Mouse (Mus musculus) forebrain, embryonic 12.5 days (tissue): Measurements from ENCODE around the gene Mrc2. TPM values are rescaled to one million over a fixed set of nuclear protein-coding genes. Genes with fewer than 3 reads are reported as not detected.
A peak's percentile ranks its signal among the peaks of the same experiment; 100 is the strongest.

ENCODE experiments used
- ATAC-seq: fragments of 200-750 bp; cut with Nextera tagmentation; 2 replicates; pipeline ENCODE4 v1.8.0; 2017; ENCODE audit warnings: moderate TSS enrichment; ENCODE audit not compliant: low FRiP score
- H3K27ac ChIP-seq: fragments of 300-500 bp; sonication (generic); 2 replicates; pipeline ENCODE4 v1.5.1; 2016; ENCODE audit warnings: mild to moderate bottlenecking
- H3K27me3 ChIP-seq: fragments of 300-500 bp; sonication (generic); 2 replicates; pipeline ENCODE4 v1.6.1; 2016; ENCODE audit warnings: mild to moderate bottlenecking
- H3K36me3 ChIP-seq: fragments of 300-500 bp; sonication (generic); replicated peaks from 2 replicates; pipeline ENCODE4 v1.6.1; 2016; ENCODE audit warnings: mild to moderate bottlenecking
- H3K4me1 ChIP-seq: fragments of 300-500 bp; sonication (generic); 2 replicates; pipeline ENCODE4 v1.6.1; 2016
- H3K4me2 ChIP-seq: fragments of 300-500 bp; sonication (generic); 2 replicates; pipeline ENCODE4 v1.6.1; 2016; ENCODE audit warnings: mild to moderate bottlenecking, moderate library complexity
- H3K4me3 ChIP-seq: fragments of 300-500 bp; sonication (generic); replicated peaks from 2 replicates; pipeline ENCODE4 v1.5.1; 2016; ENCODE audit warnings: mild to moderate bottlenecking
- H3K9ac ChIP-seq: fragments of 300-500 bp; sonication (generic); 2 replicates; pipeline ENCODE4 v1.6.1; 2016; ENCODE audit warnings: mild to moderate bottlenecking
- H3K9me3 ChIP-seq: fragments of 300-500 bp; sonication (generic); 2 replicates; pipeline ENCODE4 v1.6.1; 2016
- WGBS: fragments of 180-500 bp; shearing (Covaris S2); methylation state at CpG from one replicate; pipeline ENCODE4 v1.1.7; 2016; 5-methylcytosine and 5-hydroxymethylcytosine counted together
- polyA plus RNA-seq: library from polyadenylated mRNA; unstranded; fragments of >200 nt; fragmentation: Nextera tagmentation; extraction: Ambion mirVana; gene quantifications from 2 replicates; pipeline ENCODE4 v1.2.1, GENCODE M21; 2016

Gene Mrc2
- 14.9 and 15.1 TPM in 2 replicates for polyA plus RNA-seq

DNA sequence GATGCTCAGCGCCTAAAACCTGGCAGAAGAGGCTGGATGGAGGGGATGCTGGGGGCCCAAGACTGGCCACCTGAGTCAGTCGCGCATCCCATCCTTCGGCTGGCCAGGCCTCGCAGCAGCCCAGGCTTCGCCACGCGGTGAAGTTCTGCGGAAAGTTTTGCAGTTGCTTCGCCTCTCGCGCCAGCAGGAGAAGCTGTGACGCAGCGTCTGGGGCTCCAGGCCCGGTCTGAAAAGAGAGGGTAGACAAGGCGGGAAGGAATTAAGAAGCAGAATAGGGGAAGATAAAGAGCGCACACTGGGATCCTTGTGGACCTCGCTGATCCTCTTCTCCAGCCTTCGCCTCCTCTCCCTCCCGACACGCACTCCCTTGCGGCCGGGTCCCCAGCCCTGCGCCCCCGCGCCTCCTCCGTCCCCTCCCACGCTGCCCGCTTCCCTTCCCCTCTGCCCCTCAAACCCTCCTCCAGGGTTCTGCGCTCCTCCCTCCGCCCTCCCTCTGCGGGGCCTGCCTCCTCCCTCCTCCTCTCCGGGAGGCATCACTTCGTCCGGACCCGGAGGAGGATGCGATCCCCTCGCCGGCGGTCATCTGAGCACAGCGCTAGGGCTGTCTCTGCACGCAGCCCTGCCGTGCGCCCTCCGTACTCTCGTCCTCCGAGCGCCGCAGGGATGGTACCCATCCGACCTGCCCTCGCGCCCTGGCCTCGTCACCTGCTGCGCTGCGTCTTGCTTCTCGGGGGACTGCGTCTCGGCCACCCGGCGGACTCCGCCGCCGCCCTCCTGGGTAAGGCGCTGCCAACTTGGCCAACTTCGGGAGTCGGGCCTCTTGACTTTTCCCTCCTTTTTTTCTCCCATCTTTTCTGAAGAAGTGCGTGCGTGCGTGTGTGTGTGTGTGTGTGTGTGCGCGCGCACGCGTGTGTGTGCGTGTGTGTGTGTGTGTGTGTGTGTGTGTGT is at the start of gene Mrc2:
Gene Mrc2, plus strand, starts transcription at position 520 of the 948 bp plus-strand sequence.
- no peaks in the 10 kb centered on the region for H3K9me3 ChIP-seq
- H3K4me2 ChIP-seq: peak within 1 kb of the TSS; percentile 95
- peaks cover 34% of the 10 kb centered on the region for H3K4me1 ChIP-seq
- H3K27me3 ChIP-seq: no peaks in the 10 kb centered on the region
- H3K36me3 ChIP-seq: peaks cover 9% of the 10 kb centered on the region
- H3K9ac ChIP-seq: peak within 1 kb of the TSS; percentile 77
- peak within 1 kb of the TSS; percentile 70 for H3K4me3 ChIP-seq
- under 1% methylated on average over 55 of the region's 75 CpGs for WGBS
- peak within 1 kb of the TSS; percentile 89 for H3K27ac ChIP-seq
- peak; percentile 72 for ATAC-seq

- Histone ChIP-seq H3K4me3 (no peak overlapping the region), H3K9me3 (no peaks in the 10 kb centered on the region), H3K4me2 (no peak overlapping the region), H3K4me1 (no peaks in the 10 kb centered on the region), H3K27me3 (no peaks in the 10 kb centered on the region), H3K27ac (no peak overlapping the region), H3K9ac (no peak overlapping the region), H3K36me3 (peaks cover 63% of the 10 kb centered on the region)
- 100% methylated on average over 1 of the region's 1 CpGs for WGBS
- no peak for ATAC-seq
Observed at GRCm38 (mm10) chr11:105246369-105246768, 46.1 kb upstream of the Mrc2 start.

DNA sequence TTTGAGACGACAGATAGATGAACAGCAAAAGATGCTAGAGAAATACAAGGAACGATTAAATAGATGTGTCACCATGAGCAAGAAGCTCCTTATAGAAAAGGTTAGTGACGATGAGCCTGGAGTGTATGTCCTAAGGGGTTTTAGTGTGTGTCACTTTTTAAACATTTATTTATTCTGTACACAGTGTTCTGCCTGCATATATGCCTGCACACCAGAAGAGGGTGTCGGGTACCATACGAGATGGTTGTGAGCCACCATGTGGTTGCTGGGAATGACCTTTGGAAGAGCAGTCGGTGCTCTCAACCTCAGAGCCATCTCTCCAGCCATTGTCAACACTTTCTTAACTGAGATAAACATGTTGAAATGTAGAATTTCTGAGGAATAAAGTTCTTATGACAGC is 45.7 kb upstream of the Mrc2 start:
- Histone ChIP-seq H3K4me1 (no peaks in the 10 kb centered on the region), H3K9ac (no peak overlapping the region), H3K9me3 (no peaks in the 10 kb centered on the region), H3K27ac (no peak overlapping the region), H3K27me3 (no peaks in the 10 kb centered on the region), H3K4me2 (no peak overlapping the region), H3K4me3 (no peak overlapping the region), H3K36me3 (peaks cover 62% of the 10 kb centered on the region)
- no peak for ATAC-seq
- 92% methylated on average over 6 of the region's 6 CpGs for WGBS

DNA sequence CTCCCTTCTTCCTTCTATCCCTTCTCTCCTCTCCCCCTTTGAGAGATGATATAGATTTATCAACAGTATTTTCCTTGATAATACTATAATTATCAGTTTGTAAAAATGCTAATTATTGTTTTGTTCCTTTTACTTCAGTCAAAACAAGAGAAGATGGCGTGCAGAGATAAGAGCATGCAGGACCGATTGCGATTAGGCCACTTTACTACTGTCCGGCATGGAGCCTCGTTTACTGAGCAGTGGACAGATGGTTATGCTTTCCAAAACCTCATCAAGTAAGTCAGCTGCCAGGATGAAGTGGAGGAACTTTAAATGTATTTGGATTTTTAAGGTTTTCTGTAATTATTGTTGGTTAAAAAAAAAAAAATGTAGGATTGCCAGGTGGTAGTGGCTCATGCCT is 45.1 kb upstream of the Mrc2 start:
- Histone ChIP-seq H3K27ac (no peak overlapping the region), H3K4me3 (no peak overlapping the region), H3K4me2 (no peak overlapping the region), H3K36me3 (peaks cover 58% of the 10 kb centered on the region), H3K9me3 (no peaks in the 10 kb centered on the region), H3K4me1 (no peaks in the 10 kb centered on the region), H3K27me3 (no peaks in the 10 kb centered on the region), H3K9ac (no peak overlapping the region)
- no peak for ATAC-seq
- 94% methylated on average over 5 of the region's 5 CpGs for WGBS

GRCm38 (mm10) chr11:105259733-105260132 is 32.7 kb upstream of the Mrc2 start:
- no peaks in the 10 kb centered on the region for H3K27me3 ChIP-seq
- no peaks in the 10 kb centered on the region for H3K4me1 ChIP-seq
- ATAC-seq: no peak
- peaks cover 52% of the 10 kb centered on the region for H3K36me3 ChIP-seq
- H3K4me2 ChIP-seq: no peak overlapping the region
- H3K4me3 ChIP-seq: no peak overlapping the region
- no peak overlapping the region for H3K27ac ChIP-seq
- no peaks in the 10 kb centered on the region for H3K9me3 ChIP-seq
- 92% methylated on average over 3 of the region's 3 CpGs for WGBS
- no peak overlapping the region for H3K9ac ChIP-seq

DNA sequence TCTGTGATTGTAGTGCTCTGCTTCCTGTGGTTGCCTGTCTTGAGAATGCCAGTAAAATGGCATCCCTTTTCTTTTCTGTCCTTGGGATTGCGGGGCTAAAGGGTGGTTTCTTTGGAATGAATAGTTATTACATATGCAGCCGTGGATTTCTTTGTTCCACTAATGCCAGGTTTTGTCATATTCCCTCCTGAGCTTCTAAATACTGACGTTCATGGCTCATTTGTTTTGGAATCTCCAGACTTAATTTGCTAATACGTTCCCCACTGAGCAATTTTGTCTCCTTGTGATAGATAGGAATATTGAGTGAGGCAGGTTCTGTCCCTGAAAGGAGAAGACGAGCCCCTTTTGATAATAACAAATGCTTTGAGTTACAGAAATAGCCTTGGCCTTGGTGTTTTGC is 31.3 kb upstream of the Mrc2 start:
- H3K4me1 ChIP-seq: no peaks in the 10 kb centered on the region
- peaks cover 40% of the 10 kb centered on the region for H3K36me3 ChIP-seq
- H3K9me3 ChIP-seq: no peaks in the 10 kb centered on the region
- no peak for ATAC-seq
- no peak overlapping the region for H3K4me2 ChIP-seq
- no peak overlapping the region for H3K27ac ChIP-seq
- H3K27me3 ChIP-seq: no peaks in the 10 kb centered on the region
- 39% methylated on average over 5 of the region's 5 CpGs for WGBS
- H3K9ac ChIP-seq: no peak overlapping the region
- H3K4me3 ChIP-seq: no peak overlapping the region

DNA sequence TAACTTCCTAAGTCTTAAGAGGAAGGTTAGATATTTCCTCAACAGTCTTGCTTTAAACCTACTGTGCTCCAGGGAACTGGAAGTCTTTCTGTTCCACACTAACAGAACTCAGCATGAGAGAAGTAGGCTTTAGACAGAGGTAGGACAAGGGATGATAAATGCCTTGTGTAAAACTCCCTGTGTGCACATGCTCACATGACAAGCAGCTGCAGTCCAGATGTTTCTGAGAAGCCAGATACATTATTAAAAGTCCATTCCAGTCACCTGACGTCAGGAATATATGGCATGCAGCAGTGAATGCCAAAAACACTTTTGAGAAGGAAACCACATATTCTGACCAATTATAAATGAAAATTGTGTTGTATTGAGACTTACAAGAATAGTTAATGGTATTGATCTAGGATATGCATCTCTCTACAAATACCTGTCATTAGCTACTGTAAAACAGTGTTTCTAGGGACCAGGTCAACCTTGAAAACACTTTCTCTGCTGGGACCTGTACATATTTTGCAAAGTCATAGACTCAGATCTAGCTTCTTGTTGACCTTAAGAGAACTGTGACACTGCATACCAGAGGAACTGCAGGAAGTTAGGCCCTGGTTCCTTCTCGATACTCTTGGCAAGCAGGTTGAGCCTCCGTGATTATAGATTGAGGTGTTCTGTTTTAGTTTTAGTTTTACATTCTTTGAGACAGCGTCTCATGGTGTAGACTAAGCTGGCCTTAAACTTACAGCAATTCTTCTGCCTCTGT is 30.7 kb upstream of the Mrc2 start:
- Histone ChIP-seq H3K4me1 (no peaks in the 10 kb centered on the region), H3K27me3 (no peaks in the 10 kb centered on the region), H3K9me3 (no peaks in the 10 kb centered on the region), H3K4me2 (no peak overlapping the region), H3K36me3 (peaks cover 43% of the 10 kb centered on the region), H3K27ac (no peak overlapping the region), H3K4me3 (no peak overlapping the region), H3K9ac (no peak overlapping the region)
- WGBS: 89% methylated on average over 4 of the region's 4 CpGs
- ATAC-seq: no peak

DNA sequence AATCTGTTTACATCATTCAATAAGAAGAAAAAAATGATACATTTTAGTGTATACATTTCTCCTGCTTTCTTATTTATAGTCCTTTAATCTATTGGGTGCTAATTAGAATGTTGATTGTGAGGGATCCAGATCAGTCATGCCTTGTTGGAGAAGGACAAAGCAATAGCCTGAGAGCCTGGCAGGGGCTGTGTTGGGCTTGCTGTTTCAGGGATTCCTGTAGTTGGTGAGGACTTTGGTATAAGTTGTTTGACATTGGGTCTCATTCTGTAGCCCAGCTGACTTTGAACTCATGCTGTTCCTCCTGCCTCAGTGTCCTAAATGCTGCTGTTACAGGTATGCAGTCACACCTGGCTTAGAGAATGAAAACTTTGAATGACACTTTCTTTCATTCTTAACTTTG is 27.9 kb upstream of the Mrc2 start:
- H3K36me3 ChIP-seq: peaks cover 45% of the 10 kb centered on the region
- ATAC-seq: no peak

DNA sequence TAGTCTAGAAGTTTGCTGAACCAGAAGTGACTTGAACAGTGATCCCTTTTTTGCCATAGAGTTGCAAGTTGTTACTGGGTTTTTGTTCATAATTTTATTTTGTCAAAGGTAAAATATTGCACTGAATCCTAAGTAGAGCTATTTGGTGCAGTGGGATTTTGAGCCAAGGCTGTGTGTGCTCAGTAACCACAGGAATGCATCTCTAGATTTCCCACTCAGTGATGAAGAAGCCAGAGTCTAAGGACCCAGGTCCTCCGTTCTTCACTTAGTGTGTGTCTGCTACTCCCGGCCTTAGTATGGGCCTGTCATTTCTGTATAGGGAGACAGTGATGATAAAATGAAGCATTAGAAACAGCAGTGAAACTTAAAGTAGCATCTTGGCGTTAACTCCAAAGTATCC is 27.5 kb upstream of the Mrc2 start:
- Histone ChIP-seq H3K4me1 (no peaks in the 10 kb centered on the region), H3K4me3 (no peak overlapping the region), H3K36me3 (peaks cover 45% of the 10 kb centered on the region), H3K9ac (no peak overlapping the region), H3K27ac (no peak overlapping the region), H3K27me3 (no peaks in the 10 kb centered on the region), H3K4me2 (no peak overlapping the region), H3K9me3 (no peaks in the 10 kb centered on the region)
- ATAC-seq: no peak
- 90% methylated on average over 3 of the region's 3 CpGs for WGBS

More for the DNA sequence above, 27.9 kb upstream of the Mrc2 start:
- H3K27ac ChIP-seq: no peak overlapping the region
- H3K9me3 ChIP-seq: no peaks in the 10 kb centered on the region
- no peaks in the 10 kb centered on the region for H3K4me1 ChIP-seq
- H3K4me3 ChIP-seq: no peak overlapping the region
- no peak overlapping the region for H3K4me2 ChIP-seq
- no peaks in the 10 kb centered on the region for H3K27me3 ChIP-seq
- H3K9ac ChIP-seq: no peak overlapping the region

GRCm38 (mm10) chr11:105270155-105270554 is 22.3 kb upstream of the Mrc2 start:
- Histone ChIP-seq H3K9ac (no peak overlapping the region), H3K4me1 (no peaks in the 10 kb centered on the region), H3K9me3 (no peaks in the 10 kb centered on the region), H3K4me2 (no peak overlapping the region), H3K27ac (no peak overlapping the region), H3K27me3 (no peaks in the 10 kb centered on the region), H3K36me3 (peaks cover 33% of the 10 kb centered on the region), H3K4me3 (no peak overlapping the region)
- 17% methylated on average over 2 of the region's 2 CpGs for WGBS
- ATAC-seq: no peak

- Histone ChIP-seq H3K9me3 (no peaks in the 10 kb centered on the region), H3K27me3 (no peaks in the 10 kb centered on the region), H3K4me3 (no peak overlapping the region), H3K27ac (no peak overlapping the region), H3K9ac (no peak overlapping the region), H3K36me3 (peaks cover 73% of the 10 kb centered on the region), H3K4me2 (no peak overlapping the region), H3K4me1 (no peaks in the 10 kb centered on the region)
- WGBS: 87% methylated on average over 6 of the region's 6 CpGs
- no peak for ATAC-seq
Observed at GRCm38 (mm10) chr11:105280456-105280855, 12.0 kb upstream of the Mrc2 start.

GRCm38 (mm10) chr11:105281291-105281690 is 11.2 kb upstream of the Mrc2 start:
- Histone ChIP-seq H3K27me3 (no peaks in the 10 kb centered on the region), H3K4me3 (no peak overlapping the region), H3K27ac (no peak overlapping the region), H3K4me2 (no peak overlapping the region), H3K9ac (no peak overlapping the region), H3K9me3 (no peaks in the 10 kb centered on the region), H3K36me3 (peaks cover 70% of the 10 kb centered on the region), H3K4me1 (no peaks in the 10 kb centered on the region)
- ATAC-seq: no peak
- WGBS: 91% methylated on average over 7 of the region's 7 CpGs
